8 mouse cellular contexts compared by ENCODE assay signal in genomic region chr17:46029052-46029553, GRCm38 (mm10). TPM values are rescaled to one million over a fixed set of nuclear protein-coding genes. Genes with fewer than 3 reads are reported as not detected.
DNase-seq lines count a peak whose midpoint lies in the region; ATAC-seq and TF ChIP-seq lines count a peak whose summit lies in the region.

No protein-coding gene starts in this region.

- H3K36me3 ChIP-seq in kidney, embryonic 15.5 days = peaks cover 24% of the 10 kb centered on the region
- H3K36me3 ChIP-seq in hindbrain, embryonic 12.5 days = peaks cover 12% of the 10 kb centered on the region
- H3K36me3 ChIP-seq in midbrain, embryonic 15.5 days (replicated peaks) = no peaks in the 10 kb centered on the region; the same call in 1 of the 2 replicates

- DNase-seq in kidney, postnatal 25 days = no peak
- DNase-seq in thymus, postnatal 10 days (ENCODE audit: low spot score in 2 of 2) = no peak
- DNase-seq in frontal cortex, postnatal 14 days (ENCODE audit: low spot score in 2 of 2) = no peak

- no peak for TF ChIP-seq CTCF in cortical plate, adult 2 months (IDR thresholded peaks at IDR 0.05; ENCODE audit: extremely low read depth, insufficient read depth, low read length)

- peak overlapping the region; percentile 87 for H3K4me2 ChIP-seq in kidney, embryonic 15.5 days
- H3K4me2 ChIP-seq in hindbrain, embryonic 12.5 days (replicated peaks) = peak overlapping the region; percentile 85
- H3K4me2 ChIP-seq in midbrain, embryonic 15.5 days = peak overlapping the region; percentile 92

- peaks cover 65% of the 10 kb centered on the region for H3K4me1 ChIP-seq in kidney, embryonic 15.5 days
- H3K4me1 ChIP-seq in cortical plate, adult 2 months (ENCODE audit: control insufficient read depth, insufficient read depth, low read length) = peaks cover 3% of the 10 kb centered on the region; the same call in 1 of the 2 replicates
- H3K4me1 ChIP-seq in hindbrain, embryonic 12.5 days = peaks cover 48% of the 10 kb centered on the region
- H3K4me1 ChIP-seq in midbrain, embryonic 15.5 days = peaks cover 53% of the 10 kb centered on the region

- H3K9ac ChIP-seq in kidney, embryonic 15.5 days = peak overlapping the region; percentile 82
- peak overlapping the region; percentile 94 for H3K9ac ChIP-seq in hindbrain, embryonic 12.5 days
- peak overlapping the region; percentile 73 for H3K9ac ChIP-seq in midbrain, embryonic 15.5 days

- ATAC-seq in kidney, embryonic 15.5 days (replicated peaks; ENCODE audit: low FRiP score) = no peak
- ATAC-seq in hindbrain, embryonic 12.5 days (ENCODE audit: low FRiP score) = no peak
- no peak for ATAC-seq in midbrain, embryonic 15.5 days (replicated peaks)
- ATAC-seq in CD4-positive, CD25-positive, alpha-beta regulatory T cell, adult 4 months = no peak

- H3K9me3 ChIP-seq in kidney, embryonic 15.5 days (replicated peaks) = no peaks in the 10 kb centered on the region
- H3K9me3 ChIP-seq in hindbrain, embryonic 12.5 days (replicated peaks) = no peaks in the 10 kb centered on the region
- no peaks in the 10 kb centered on the region for H3K9me3 ChIP-seq in midbrain, embryonic 15.5 days

- no peak for TF ChIP-seq POLR2A in cortical plate, adult 2 months (IDR thresholded peaks at IDR 0.05; ENCODE audit: extremely low read depth, insufficient read depth, low read length)

- WGBS in kidney, embryonic 15.5 days = 35% methylated on average over 2 of the region's 2 CpGs
- WGBS in hindbrain, embryonic 12.5 days = 56% methylated on average over 2 of the region's 2 CpGs
- 43% methylated on average over 2 of the region's 2 CpGs for WGBS in midbrain, embryonic 15.5 days

- peak overlapping the region; percentile 98 for H3K27ac ChIP-seq in kidney, embryonic 15.5 days
- peak overlapping the region; percentile 22; the same call in 1 of the 2 replicates for H3K27ac ChIP-seq in cortical plate, adult 2 months (ENCODE audit: insufficient read depth, low read length)
- no peak overlapping the region; the same call in 1 of the 2 replicates for H3K27ac ChIP-seq in hindbrain, embryonic 12.5 days
- H3K27ac ChIP-seq in midbrain, embryonic 15.5 days = 0 out of 2 replicates have a peak overlapping the region, but pooled peaks have one; percentile 84

- H3K4me3 ChIP-seq in kidney, embryonic 15.5 days (replicated peaks) = peak overlapping the region; percentile 86
- H3K4me3 ChIP-seq in cortical plate, adult 2 months (ENCODE audit: insufficient read depth, low read length) = peak overlapping the region; percentile 77
- peak overlapping the region; percentile 86 for H3K4me3 ChIP-seq in hindbrain, embryonic 12.5 days
- peak overlapping the region; percentile 71 for H3K4me3 ChIP-seq in midbrain, embryonic 15.5 days

- no peaks in the 10 kb centered on the region for H3K27me3 ChIP-seq in kidney, embryonic 15.5 days
- peaks cover 5% of the 10 kb centered on the region; the same call in 1 of the 2 replicates for H3K27me3 ChIP-seq in hindbrain, embryonic 12.5 days
- H3K27me3 ChIP-seq in midbrain, embryonic 15.5 days (replicated peaks) = no peaks in the 10 kb centered on the region

RNA-seq across cellular contexts. Expression of gene Vegfa, which starts 3.1 kb away (rescaled TPM):
- polyA plus RNA-seq in kidney, embryonic 15.5 days (2015; fragmentation: Nextera tagmentation; extraction: Ambion mirVana) = 5.9 and 6.6 TPM in 2 replicates
- 138 and 164 TPM in 2 replicates for polyA plus RNA-seq in cortical plate, adult 2 months (2012; rRNA removed)
- 4.0 and 4.7 TPM in 2 replicates for polyA plus RNA-seq in hindbrain, embryonic 12.5 days (2016; fragmentation: Nextera tagmentation; extraction: Ambion mirVana)
- polyA plus RNA-seq in midbrain, embryonic 15.5 days (2015; fragmentation: Nextera tagmentation; extraction: Ambion mirVana) = 4.0 and 5.4 TPM in 2 replicates
- polyA plus RNA-seq in CD4-positive, CD25-positive, alpha-beta regulatory T cell, adult 4 months (2017; shearing (Covaris generic)) = not detected

Comparison
In these comparisons a context has a peak if more than half of its experiments do, and no peak if none do; other contexts are left out.
1. RNA of gene Vegfa, which starts 3.1 kb away (polyA plus RNA-seq): 138 to 164 TPM in cortical plate, adult 2 months; 5.9 to 6.6 TPM in kidney, embryonic 15.5 days, 4.0 to 5.4 TPM in midbrain, embryonic 15.5 days, 4.0 to 4.7 TPM in hindbrain, embryonic 12.5 days and not detected in CD4-positive, CD25-positive, alpha-beta regulatory T cell, adult 4 months; every median in the first group is over 10 times any median in the second.
2. Peak in every context shown above with its lines, with median percentiles within 50 percentile points of each other: H3K4me2 ChIP-seq, H3K4me3 ChIP-seq and H3K9ac ChIP-seq.